Mouse (Mus musculus) liver, postnatal 0 days (tissue): ENCODE measurements around the gene Ccnd2.

ENCODE experiments used
- CTCF ChIP-seq: sonication (generic); IDR thresholded peaks from 2 replicates; pipeline ENCODE4 v1.5.1; 2016; ENCODE audit warnings: antibody characterized with exemption, low read depth
- EP300 ChIP-seq: IDR thresholded peaks from 2 replicates; pipeline ENCODE4 v1.6.1; 2016; ENCODE audit warnings: antibody characterized with exemption, low read depth, mild to moderate bottlenecking

DNA sequence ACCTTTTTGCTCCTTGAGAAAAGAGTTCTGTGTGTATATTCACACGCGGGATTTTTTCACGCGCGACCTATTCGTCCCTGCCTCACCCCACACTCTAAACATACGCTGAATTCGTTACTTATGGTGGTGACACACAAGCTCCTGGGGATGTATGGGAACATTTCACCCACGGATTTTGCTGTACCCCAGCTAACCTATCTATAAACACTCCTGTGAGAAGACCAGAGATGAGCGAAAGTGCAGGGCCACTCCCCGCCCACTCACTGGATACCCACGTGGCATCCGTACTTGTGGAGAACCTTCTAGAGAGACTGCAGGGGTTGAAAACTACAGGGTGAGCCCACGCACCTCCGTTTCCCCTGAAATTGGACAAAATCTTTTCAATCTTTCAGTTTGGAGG is 3.5 kb upstream of the Ccnd2 start:
- TF ChIP-seq EP300 (no peak), CTCF (no peak)
